Mouse (Mus musculus) telencephalon, adult 2 months (tissue): ENCODE measurements around the gene Wdr20.
A peak's percentile ranks its signal among the peaks of the same experiment; 100 is the strongest.
"Not testable (repeated sequence)": the region's sequence is repeated elsewhere in the genome, so short reads cannot be mapped to it uniquely, and the experiment has no call there.

Experiments
- DNase-seq: peaks from one replicate; pipeline ENCODE4 v3.0.0-alpha.2; 2011; ENCODE audit warnings: low read depth, low spot score

The Wdr20 gene

GRCm38 (mm10) chr12:110713784-110714183, 24.0 kb upstream of the Wdr20 start:
- DNase-seq: no peak

DNA sequence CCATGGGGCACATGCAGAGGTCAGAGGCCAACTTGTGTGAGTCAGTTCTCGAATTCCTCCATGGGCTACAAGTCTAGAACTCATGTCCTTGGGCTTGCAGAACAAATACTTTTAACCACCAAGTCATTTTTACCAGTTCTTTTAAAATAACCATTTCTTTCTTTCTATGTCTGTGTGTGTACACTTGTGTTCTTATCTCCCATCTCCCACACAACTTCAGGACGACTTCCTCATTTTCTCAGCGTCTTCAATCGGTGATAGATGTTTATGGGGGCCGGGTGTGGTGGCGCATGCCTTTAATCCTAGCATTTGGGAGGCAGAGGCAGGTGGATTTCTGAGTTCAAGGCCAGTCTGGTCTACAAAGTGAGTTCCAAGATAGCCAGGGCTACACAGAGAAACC, 23.5 kb upstream of the Wdr20 start:
- no peak for DNase-seq

- no peak for DNase-seq
Observed at GRCm38 (mm10) chr12:110716004-110716403, 21.7 kb upstream of the Wdr20 start.

- DNase-seq: no peak
Observed at GRCm38 (mm10) chr12:110725051-110725450, 12.7 kb upstream of the Wdr20 start.

- DNase-seq: no peak
Observed at GRCm38 (mm10) chr12:110725489-110725888, 12.3 kb upstream of the Wdr20 start.

- no peak for DNase-seq
Observed at GRCm38 (mm10) chr12:110726428-110726827, 11.3 kb upstream of the Wdr20 start.

DNA sequence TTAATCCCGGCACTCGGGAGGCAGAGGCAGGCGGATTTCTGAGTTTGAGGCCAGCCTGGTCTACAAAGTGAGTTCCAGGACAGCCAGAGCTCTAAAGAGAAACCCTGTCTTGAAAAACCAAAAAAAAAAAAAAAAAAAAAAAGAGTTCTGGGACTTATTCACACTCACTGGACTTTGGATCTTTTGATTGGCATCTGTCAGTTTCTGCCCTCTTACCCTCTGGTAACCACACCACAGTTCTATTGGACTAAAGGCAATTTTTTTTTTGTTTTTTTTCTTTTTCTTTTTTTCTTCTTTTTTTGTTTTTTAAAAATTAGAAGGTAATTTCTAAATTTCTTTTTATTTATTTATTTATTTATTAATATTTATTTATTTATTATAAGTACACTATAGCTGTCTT, 4.5 kb upstream of the Wdr20 start:
- not testable (repeated sequence) for DNase-seq

DNA sequence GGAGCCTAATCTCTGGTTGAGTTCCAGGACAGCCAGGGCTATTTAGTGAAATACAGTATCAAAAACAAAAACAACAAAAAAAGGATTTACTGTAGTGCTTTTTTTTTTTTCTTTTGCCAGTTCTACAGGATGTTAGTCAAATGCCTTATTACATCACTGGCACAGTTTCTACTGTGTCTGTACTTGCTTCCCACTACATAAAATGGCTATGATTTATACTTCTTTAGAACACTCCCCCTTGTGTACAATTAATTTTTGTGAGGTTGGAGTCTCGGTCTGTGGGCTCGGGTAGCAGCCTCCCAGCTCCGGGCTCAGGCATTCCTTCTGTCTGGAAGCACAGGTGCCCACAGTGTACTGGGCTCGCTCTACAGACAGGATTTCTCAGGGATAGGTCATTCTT, 1.1 kb upstream of the Wdr20 start:
- DNase-seq: no peak

DNA sequence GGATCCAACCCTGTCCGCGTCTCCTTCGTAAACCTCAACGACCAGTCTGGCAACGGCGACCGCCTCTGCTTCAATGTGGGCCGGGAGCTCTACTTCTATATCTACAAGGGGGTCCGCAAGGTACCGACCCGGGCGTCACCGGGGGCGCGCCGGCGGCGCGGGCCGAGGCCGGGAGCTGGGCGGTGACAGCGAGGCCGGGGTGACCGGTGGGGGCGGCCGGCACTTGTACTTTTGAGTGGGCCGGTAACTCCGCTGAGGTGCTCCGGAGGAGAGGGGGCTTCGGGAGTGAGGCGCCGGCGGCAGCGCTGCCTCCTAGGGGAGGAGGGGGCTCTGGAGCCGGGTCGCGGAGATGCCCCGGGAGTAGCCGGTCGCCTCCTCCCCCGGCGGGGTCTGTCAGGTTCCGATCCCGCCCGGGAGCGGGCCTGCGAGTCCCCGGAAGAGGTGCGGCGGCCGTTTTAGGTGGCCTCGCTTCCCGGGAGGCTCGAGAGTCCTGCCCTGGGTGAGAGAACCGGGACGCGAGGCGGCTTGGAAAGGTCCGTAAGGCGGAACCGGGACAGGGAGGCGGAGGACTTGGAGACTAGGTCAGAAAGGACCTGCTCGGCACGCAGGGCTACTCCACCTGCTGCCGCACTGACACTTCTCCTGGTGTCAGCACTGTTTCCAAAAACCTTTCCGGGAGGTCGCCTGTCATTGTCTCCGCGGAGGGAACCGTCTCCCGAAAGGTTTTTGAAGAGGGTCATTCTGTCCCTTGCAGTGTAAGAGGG, 596 bp downstream of the Wdr20 start:
- DNase-seq: no peak

DNA sequence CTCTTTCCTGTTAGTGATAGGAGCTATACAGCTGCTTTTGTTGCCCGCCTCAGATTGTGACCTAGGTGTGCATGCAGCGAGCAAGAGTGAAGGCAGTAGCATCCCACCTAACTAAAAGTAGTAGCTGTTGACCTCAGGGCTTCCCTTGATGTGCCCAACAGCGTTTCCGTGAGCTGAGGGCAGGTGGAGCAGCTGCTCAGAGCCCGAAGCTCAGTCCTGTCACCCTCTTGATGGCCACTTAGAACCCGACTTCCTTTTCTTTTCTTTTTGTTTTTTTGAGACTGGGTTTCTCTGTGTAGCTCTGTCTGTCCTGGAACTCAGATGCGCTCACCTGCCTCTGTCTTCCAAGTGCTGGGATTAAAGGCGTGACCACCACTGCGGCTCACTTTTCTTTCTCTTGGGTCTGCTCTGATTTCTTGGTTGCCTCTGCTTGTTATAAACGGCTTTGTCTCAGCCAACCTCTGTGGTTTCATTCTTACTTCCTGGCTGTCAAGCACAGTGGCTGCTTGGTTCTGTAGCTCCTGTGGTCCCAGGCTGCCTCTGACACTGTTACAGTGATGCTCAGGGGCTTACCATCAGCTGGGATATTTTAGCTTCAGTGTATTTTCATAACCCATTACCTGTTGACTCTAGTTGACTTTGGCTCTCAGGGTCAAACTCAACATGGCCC, 13.2 kb downstream of the Wdr20 start:
- no peak for DNase-seq

DNA sequence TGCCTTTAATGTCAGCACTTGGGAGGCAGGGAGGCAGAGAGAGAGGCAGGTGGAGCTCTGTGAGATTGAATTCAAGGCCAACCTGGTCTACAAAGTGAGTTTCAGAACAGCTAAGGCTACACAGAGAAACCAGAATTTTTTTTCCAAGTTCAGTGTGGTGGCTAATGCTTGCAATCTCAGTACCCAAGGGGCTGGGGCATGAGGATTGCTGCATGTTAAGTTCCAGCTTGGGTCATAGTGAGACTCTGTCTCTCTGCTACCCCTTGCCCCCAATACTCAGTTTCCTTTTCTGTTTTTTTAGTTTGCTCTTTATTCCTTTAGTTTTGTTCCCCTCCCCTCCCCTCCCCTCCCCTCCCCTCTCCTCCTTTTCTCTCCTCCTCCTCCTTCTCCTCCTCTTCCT, 15.0 kb downstream of the Wdr20 start:
- DNase-seq: no peak

DNA sequence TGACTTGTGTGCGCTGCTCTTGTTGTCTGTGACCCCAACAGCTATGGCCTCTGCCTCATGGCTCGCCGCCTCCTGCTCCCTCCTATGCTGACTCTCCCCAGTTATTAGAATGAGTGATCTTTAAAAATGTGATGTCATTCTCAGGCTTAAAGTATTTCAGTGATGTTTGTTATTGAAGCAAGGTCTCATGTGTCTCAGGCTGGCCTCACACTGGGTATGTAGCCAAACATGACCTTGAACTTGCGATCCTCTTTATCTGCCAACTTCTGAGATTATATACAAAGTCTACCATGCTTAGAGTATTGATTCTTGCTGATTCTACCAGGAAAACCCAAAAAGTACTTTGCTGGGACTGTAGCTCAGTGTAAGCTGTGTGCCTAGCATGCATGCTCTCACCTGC, 16.2 kb downstream of the Wdr20 start:
- DNase-seq: no peak

DNA sequence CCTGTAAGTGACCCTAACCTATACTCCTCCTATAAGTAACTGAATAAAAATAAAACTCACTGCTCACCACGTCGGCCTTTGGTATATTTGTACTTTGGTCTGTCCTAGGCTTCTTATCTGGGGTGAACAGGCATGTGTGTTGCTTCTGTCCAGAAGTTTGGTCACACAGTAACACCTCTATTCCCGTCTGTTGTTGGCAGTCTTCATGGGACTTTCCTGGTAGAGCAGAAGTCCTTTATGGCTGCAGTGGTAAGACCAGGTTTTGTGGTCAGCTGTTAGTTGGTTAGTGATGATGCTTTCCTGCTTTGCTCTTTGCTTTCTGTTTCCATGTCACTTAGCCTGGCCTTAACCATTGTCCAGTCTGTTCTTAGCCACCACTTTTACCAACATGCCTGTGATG, 19.4 kb downstream of the Wdr20 start:
- no peak for DNase-seq

GRCm38 (mm10) chr12:110758932-110759331, 21.2 kb downstream of the Wdr20 start:
- no peak for DNase-seq

- no peak for DNase-seq
Observed at GRCm38 (mm10) chr12:110762321-110762720, 24.6 kb downstream of the Wdr20 start.

- no peak for DNase-seq
Observed at GRCm38 (mm10) chr12:110764531-110764930, 26.8 kb downstream of the Wdr20 start.

DNA sequence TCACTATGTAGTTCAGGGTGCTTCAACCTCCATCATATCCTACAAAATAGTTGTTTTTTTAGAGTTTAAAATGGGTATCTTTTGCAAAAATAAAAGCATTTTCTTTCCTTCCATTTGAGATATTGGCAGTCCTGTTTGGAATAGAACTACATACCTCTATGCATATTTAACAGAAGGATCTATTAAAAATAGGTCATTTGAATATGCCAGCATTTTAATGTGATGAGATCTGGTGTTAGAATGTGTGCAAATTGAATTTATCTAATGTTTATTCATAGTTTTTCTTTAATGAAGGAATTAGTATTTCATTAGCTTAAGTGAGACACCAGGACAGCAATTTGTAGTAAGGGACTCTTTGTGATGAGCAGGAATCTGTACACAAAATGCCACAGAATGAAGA, 30.8 kb downstream of the Wdr20 start:
- DNase-seq: no peak

- DNase-seq: no peak
Observed at GRCm38 (mm10) chr12:110769660-110770297, 32.0 kb downstream of the Wdr20 start.

- DNase-seq: peak; percentile 49
Observed at GRCm38 (mm10) chr12:110770479-110771247, 32.9 kb downstream of the Wdr20 start.

- no peak for DNase-seq
Observed at GRCm38 (mm10) chr12:110771961-110772360, 34.2 kb downstream of the Wdr20 start.

GRCm38 (mm10) chr12:110775628-110776426, 38.1 kb downstream of the Wdr20 start:
- no peak for DNase-seq
